Mouse (Mus musculus): ENCODE results near the gene Hs3st4.

DNA sequence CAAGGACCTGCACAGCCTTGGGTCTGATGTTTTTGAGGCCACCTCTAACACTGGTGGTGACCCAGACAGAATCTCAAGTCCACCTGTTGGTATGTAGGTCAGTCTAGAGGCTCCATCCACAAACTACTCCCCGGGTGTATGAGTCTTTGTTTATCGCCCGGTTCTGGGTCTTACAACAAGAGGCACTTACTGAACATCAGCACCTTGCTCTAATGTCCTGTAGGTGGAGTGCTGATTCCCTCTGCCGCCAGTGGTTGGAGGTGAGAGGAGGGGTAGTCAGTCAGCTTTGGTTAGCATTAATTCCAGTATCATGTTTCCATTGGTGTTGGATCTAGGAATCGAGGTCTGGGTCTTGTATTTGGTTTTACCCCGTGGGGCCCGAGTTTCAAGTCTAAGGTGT lies 17.2 kb upstream of the Hs3st4 start:
- no peak for TF ChIP-seq CTCF (IDR thresholded peaks at IDR 0.05; ENCODE audit: extremely low read depth, insufficient read depth, low read length)
- TF ChIP-seq POLR2A (IDR thresholded peaks at IDR 0.05; ENCODE audit: extremely low read depth, insufficient read depth, low read length) = no peak
